Mouse (Mus musculus): ENCODE results near the gene Capn7.

Capn7 gene

GRCm38 (mm10) chr14:31367951-31368350 lies 31.5 kb downstream of the Capn7 start:
- no peak for DNase-seq

GRCm38 (mm10) chr14:31369377-31369776 lies 32.9 kb downstream of the Capn7 start:
- DNase-seq, result no peak

DNA sequence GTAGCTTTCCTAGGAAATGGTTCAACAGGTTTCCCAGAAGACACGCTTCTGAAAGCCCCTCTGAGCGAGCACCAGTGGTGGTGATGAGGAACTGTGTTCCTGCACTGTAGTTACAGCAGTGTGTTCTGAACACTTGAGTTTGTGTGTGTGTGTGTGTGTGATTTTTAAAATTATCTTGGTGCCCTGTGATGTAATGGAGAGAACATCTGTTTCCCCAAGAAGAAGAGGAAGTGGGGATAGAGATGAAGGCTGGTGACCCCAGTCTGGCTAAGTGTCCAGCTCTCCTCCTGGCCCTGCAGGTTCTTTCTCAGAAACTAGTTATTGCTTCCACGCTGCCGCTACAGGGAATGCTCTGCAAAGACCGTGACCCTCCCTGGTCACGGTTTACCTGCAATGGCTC lies 38.0 kb downstream of the Capn7 start:
- no peak for DNase-seq

DNA sequence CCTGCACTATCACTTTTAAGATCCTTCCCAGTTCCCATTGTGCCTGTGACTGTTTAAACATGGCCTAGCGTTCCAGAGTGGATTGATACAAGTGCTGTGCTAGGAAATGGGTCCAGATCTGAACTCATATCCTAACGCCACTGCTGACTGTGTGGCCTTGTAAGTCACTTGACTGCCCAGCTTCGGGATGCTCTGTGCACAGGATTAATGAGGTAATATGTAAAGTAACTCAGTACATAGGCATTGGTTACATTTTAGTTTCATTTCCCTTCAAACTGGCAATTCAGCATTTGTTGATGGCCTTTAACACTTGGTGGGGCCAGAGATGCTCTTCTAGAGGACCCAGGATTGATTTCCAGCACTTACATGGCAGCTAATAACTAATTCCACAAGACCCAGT lies 39.9 kb downstream of the Capn7 start:
- DNase-seq, result no peak

- no peak for DNase-seq
Observed at GRCm38 (mm10) chr14:31382276-31382675, 45.8 kb downstream of the Capn7 start.

- DNase-seq, result no peak
Observed at GRCm38 (mm10) chr14:31383470-31384050, 47.1 kb downstream of the Capn7 start.

DNA sequence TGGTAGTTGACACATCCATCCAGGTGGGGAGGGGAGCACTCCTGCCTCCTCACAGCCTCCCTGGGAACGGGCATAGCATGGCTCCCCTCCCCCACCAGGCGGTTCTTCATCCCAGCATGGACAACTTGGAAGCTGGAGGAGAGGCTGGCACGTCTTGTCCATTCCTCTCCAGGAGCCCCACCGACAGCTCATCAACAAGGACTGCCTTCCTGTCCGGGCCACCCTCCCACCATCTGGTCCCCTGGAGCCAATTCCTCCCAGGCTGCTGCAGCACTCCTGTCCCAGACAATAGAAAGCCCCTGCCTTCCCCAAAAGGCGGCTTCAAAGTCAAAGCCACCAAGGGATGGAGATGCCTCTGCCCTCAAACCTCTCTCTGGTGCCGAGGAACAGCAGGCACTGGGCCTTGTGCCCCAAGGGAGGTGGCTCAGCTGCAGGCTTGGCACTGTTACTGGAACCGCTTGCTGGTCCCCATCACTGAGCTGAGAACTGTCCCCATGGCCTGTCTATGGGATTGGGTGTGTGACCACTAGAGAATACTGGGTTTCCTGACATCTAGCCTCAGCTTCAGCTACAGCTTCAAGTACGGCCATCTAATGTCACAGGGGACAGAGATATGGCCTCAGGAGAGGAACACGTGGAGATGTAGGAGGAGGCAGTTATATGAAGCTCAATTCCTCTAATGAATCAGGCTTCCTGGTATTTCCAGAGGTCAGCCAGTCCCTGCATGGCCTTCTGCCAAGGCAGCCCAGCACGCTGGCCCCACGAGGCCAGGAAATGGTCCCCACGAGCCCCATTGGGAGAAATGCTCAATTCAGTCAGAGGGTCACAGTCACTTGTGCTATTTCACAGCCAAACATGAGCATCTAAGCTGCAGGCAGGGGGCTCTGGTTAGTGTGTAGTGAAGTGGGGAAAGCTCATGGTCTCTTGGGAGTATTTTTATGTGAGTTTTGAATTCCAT lies 48.2 kb downstream of the Capn7 start:
- DNase-seq, result peak; percentile 71

DNA sequence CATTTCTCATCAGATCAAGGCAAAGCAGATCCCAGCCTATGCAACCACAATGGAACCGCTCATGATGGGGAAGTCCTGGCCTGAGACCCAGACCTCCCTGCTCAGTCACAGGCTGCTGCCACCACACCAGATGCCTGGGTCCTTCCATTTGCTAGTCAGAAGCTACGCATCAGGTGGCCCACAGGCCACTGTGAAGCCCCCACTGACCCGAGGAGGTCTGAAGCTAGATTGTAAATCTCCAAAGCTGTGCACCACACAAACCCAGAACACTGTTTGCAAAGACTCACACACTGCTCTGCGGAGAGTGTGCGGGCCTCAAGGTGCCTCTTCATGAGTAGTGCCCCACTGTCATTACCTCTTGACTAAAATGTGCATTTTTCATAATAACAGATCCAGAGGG lies 49.0 kb downstream of the Capn7 start:
- DNase-seq, result no peak

DNA sequence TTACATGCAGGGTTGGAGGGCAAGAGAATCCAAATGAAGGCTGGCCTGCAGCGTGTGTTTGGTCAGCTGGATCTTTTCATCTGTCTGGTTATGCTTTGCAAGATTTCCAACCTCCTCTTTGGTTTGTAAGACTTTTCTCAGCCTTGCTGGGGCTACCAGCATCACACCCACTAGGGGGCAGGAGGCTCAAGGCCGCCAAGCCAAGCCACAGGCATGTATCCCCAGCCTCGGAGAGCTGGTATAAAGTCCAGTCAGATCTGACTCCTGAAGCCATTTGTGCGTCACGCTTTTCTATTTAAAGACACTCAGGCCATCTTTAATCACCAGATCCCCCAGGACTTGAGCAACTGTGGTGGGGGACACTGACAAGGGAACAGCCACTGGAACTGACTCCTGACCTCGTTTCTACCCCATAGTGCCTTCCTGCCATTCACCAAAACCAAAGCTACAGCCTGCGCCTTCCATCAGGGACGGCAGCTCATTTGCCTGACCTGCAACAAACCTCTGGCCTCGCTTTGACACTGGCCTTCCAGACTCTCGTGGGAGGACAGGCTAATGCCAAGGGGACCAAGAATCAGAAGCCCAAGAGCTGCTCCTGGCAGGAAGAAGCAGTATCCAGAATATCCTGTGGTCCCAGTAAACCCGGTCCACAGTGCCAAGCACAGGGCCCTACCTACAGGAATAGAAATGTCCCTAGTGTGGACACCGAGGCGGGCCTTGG lies 49.7 kb downstream of the Capn7 start:
- DNase-seq, result peak; percentile 86

- DNase-seq, result no peak
Observed at GRCm38 (mm10) chr14:31387301-31387981, 51.0 kb downstream of the Capn7 start.

DNA sequence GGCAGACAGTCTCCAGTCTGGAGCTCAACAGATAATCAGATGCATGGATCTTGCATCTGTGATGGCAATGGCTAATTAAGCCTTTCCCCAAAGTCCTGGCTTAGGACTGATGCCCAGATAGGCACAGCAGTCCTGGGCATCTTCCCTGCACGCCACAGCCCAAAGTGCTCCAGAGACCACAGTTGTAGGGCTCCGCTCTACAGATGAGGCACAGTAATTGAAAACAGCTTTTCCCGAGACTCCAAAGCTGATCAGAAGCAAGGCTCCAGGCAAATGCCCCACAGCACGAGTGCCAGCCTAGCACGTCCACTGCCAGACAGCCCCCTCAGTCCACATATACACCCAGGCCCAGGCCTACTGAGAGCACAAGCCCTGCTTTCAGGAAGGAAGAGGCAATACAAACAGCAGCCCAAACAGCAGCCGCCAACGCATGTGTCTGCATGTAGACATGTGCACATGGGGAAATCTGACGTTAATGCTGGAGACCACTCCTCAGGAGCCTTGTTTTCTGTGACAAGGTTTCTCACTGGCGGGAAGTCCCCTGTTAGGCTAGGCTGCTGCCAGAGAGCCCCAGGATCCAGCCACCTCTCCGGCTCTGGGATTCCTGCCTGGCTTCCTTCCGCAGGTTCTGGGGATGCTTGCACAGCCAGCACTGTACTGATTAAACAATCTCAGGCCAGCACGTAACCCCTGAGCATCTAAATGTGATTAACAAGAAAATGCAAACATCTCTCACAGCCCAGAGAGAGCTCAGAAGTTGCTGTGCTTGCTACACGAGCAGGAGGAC lies 51.8 kb downstream of the Capn7 start:
- DNase-seq, result peak; percentile 5

- DNase-seq, result no peak
Observed at GRCm38 (mm10) chr14:31389421-31390147, 53.1 kb downstream of the Capn7 start.

- no peak for DNase-seq
Observed at GRCm38 (mm10) chr14:31392300-31392699, 55.9 kb downstream of the Capn7 start.

- peak; percentile 3 for DNase-seq
Observed at GRCm38 (mm10) chr14:31392873-31393545, 56.6 kb downstream of the Capn7 start.

DNA sequence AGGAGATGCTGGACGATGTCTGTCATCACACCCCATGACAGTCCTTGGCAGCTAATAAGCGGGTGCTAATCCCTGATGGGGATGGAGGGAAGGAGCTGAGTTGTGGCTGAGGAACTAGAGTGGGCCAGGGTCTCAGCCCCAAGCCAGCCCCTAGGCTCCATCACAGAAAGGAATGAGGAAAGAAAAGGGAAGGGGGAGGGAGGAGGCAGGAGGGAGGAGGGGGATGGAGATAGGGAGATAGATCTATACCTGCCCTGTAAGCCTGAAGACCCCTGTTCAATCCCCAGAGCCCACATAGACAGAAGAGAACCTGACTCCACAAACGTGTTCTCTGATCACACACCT lies 57.1 kb downstream of the Capn7 start:
- DNase-seq, result no peak

- DNase-seq, result no peak
Observed at GRCm38 (mm10) chr14:31393936-31394630, 57.6 kb downstream of the Capn7 start.

DNA sequence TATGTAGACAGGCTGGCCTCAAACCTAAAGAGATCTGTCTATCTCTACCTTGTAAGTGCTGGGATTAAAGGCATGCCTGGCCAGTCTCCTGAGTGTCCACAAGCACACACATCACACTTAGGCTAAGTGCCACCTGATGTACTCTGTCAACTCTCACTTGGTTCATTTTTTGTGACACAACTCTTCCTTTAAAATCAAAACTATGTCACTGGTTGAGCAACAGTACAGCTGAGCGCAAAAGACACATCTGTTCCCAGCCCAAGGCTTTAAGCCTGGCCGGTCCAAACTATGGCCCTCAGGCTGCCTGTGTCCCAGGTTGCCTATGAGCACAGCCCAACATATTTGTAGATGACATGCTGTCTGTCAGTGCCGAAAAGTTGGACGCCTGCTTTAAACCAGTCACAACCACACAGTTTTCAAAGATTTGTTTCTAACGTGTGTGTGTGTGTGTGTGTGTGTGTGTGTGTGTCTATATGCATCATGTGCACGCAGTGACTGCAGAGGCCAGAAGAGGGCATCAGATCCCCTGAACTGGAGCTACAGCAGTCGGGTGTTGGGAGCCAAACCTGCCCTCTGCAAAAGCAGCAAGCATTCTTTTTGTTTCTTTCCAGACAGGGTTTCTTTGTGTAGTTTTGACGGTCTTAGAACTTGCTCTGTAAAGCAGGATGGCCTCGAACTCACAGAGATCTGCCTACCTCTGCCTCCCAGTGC lies 58.5 kb downstream of the Capn7 start:
- no peak for DNase-seq

DNA sequence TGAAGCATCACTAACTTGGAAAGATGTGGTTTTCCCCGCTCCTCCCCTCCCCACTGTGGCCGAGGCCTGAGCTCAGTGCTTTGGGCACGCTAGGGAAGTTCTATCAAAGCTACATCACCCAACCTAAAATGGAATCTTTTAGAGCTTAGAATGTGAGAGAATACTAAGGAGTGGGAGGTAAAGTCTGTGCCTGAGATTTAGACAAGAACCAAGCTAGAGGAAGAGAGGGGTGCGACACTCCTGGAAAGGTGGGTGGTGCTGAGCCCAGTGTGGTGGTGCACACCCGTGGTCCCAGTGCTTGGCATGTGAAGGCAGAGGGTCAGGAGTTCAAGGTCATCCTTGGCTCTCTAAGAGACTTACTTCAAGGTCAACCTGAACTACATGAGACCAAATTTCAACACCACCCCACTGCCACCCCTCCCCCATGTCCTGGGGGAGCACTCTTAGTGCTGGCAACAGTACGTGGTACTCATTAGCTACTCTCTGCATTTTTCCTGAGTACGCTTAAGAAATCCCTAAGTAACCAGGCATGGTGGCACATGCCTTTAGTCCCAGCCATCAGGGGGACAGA lies 59.3 kb downstream of the Capn7 start:
- peak; percentile 57 for DNase-seq

GRCm38 (mm10) chr14:31396428-31396827 lies 60.0 kb downstream of the Capn7 start:
- no peak for DNase-seq
